Mouse (Mus musculus) neural tube, embryonic 12.5 days (tissue): ENCODE measurements at regions not wholly inside any gene's neighbourhood (a gene's known extent, or its start where the extent isn't known, plus 50 kb on each side); places are given as distances from the start of the nearest gene placed in this dataset.
A peak's percentile ranks its signal among the peaks of the same experiment; 100 is the strongest.

Experiments
- ATAC-seq: fragments of 200-750 bp; cut with Nextera tagmentation; 2 replicates; pipeline ENCODE4 v1.8.0; 2017; ENCODE audit warnings: low read depth, mild to moderate bottlenecking, moderate TSS enrichment, moderate library complexity; ENCODE audit not compliant: low FRiP score
- H3K27ac ChIP-seq: fragments of 300-500 bp; sonication (generic); 2 replicates; pipeline ENCODE4 v1.5.1; 2016
- H3K27me3 ChIP-seq: fragments of 300-500 bp; sonication (generic); replicated peaks from 2 replicates; pipeline ENCODE4 v1.6.1; 2016; ENCODE audit warnings: mild to moderate bottlenecking
- H3K36me3 ChIP-seq: fragments of 300-500 bp; sonication (generic); 2 replicates; pipeline ENCODE4 v1.6.1; 2016; ENCODE audit warnings: mild to moderate bottlenecking
- H3K4me1 ChIP-seq: fragments of 300-500 bp; sonication (generic); 2 replicates; pipeline ENCODE4 v1.6.1; 2016
- H3K4me2 ChIP-seq: fragments of 300-500 bp; sonication (generic); replicated peaks from 2 replicates; pipeline ENCODE4 v1.6.1; 2016; ENCODE audit warnings: mild to moderate bottlenecking
- H3K4me3 ChIP-seq: fragments of 300-500 bp; sonication (generic); 2 replicates; pipeline ENCODE4 v1.5.1; 2016
- H3K9ac ChIP-seq: fragments of 300-500 bp; sonication (generic); 2 replicates; pipeline ENCODE4 v1.6.1; 2016; ENCODE audit warnings: mild to moderate bottlenecking
- H3K9me3 ChIP-seq: fragments of 300-500 bp; sonication (generic); 2 replicates; pipeline ENCODE4 v1.6.1; 2016; ENCODE audit warnings: mild to moderate bottlenecking
- WGBS: fragments of 180-500 bp; shearing (Covaris S2); methylation state at CpG from one replicate; pipeline ENCODE4 v1.1.7; 2016; 5-methylcytosine and 5-hydroxymethylcytosine counted together

DNA sequence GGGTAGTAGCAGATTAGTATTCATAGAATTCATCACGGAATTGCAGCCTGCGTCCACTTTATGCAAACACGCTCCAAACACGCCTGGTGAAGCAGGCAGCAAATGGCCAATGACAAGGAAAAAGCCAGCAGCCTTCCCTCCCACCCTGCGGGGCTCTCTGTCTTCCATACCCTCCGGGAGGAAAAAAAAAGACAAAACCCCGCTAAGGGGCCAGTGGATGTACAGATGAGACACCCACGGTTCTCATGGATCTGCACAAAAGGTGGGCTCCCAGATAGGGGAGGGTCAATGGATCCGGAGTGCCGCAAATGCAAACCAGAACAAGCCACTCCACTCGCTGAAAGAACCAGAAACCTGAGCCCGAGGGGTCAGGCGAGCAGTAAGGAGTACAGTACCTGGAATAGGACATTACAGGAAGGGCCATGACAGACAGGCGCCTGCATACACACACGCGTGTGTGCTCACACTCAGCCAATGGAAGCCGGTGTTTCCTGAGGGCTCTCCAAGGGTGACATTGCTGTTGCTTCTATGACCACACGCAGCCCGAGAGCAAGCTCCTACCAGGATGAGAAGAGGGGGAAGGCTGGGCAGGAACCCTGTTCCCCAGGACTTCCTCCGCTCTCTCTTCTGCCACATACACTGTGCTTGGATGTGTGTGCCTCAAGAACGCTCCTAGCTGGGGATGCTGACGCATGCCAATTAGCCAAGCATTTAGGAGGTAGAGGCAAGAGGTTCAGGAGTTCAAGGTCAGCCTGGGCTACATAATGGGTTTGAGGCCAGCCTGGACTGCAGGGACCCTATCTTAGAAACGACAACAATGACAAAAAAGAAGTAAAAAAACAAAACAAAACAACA, 57.5 kb upstream of the Casz1 start:
- no peak for ATAC-seq
- 40% methylated on average over 23 of the region's 23 CpGs for WGBS
- Histone ChIP-seq H3K36me3 (no peaks in the 10 kb centered on the region), H3K4me3 (no peak overlapping the region), H3K9me3 (no peaks in the 10 kb centered on the region), H3K4me2 (peak overlapping the region; percentile 22; the same call in 1 of the 2 replicates), H3K27me3 (peaks cover 17% of the 10 kb centered on the region; the same call in 1 of the 2 replicates), H3K4me1 (peaks cover 39% of the 10 kb centered on the region), H3K27ac (peak overlapping the region; percentile 32; the same call in 1 of the 2 replicates), H3K9ac (no peak overlapping the region)

DNA sequence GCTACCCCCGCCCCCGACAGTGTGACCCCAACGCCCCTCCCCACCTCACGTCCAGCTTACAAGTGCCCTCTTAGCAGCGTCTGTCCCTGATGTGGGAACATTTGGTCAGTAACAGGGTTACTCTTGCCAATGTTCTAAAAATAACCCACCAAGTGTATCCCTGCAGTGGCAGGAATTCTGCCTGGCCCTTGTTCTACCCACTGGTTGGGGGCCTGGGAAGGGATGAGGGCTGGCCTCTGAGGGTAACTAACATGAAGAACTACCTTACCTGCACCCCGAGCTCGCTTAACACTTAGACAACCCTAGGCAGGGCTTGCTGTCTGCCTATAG, 56.9 kb upstream of the Casz1 start:
- H3K4me1 ChIP-seq = peaks cover 39% of the 10 kb centered on the region
- peaks cover 17% of the 10 kb centered on the region; the same call in 1 of the 2 replicates for H3K27me3 ChIP-seq
- H3K9me3 ChIP-seq = no peaks in the 10 kb centered on the region
- 0 out of 2 replicates have a peak overlapping the region, but pooled peaks have one; percentile 3 for H3K27ac ChIP-seq
- H3K36me3 ChIP-seq = no peaks in the 10 kb centered on the region
- no peak overlapping the region for H3K9ac ChIP-seq
- H3K4me3 ChIP-seq = no peak overlapping the region
- ATAC-seq = no peak
- 69% methylated on average over 7 of the region's 7 CpGs for WGBS
- no peak overlapping the region for H3K4me2 ChIP-seq

DNA sequence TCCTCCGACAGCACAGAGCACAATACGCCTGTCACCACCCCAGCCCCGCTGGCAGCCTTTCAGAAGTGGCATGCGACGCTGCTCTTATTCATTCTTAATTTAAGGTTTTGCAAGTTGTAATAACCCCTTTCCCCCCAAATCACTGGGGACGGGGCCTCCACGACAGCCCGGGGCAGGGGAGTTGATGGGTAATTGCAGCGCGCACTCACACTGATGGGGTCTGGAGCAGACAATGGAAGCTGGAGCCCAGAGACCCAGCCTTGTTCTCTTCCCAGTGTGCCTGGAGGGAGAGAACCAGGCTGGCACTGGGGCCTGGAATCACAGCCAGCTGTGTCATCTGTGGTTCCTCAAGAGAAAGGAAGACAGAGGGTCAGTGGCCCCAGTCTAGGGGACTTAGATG, 54.2 kb upstream of the Casz1 start:
- no peak overlapping the region for H3K9ac ChIP-seq
- 52% methylated on average over 10 of the region's 10 CpGs for WGBS
- H3K4me2 ChIP-seq = no peak overlapping the region
- H3K36me3 ChIP-seq = no peaks in the 10 kb centered on the region
- peaks cover 3% of the 10 kb centered on the region; the same call in 1 of the 2 replicates for H3K27me3 ChIP-seq
- no peak for ATAC-seq
- no peak overlapping the region for H3K27ac ChIP-seq
- H3K4me1 ChIP-seq = peaks cover 25% of the 10 kb centered on the region
- no peak overlapping the region for H3K4me3 ChIP-seq
- H3K9me3 ChIP-seq = no peaks in the 10 kb centered on the region

DNA sequence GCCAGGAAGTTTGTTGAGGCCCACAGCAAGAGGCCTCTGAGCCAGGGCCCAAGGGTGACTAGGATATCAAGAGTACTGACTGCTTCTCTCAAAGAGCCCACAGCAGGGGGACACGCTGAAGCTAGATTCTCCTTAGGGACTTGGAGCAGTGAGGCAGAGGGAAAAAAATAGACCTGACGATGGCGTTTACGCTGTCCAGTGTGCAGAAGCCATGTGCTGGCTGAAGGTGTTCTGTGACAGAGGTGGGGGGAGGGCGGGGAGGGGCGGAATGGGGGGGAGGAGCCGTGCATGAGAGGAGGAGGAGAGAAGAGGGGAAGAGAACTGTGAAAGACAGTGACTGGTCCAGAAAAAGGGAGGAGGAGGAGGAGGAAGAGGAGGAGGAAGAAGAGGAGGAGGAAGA, 52.6 kb upstream of the Casz1 start:
- H3K9ac ChIP-seq = no peak overlapping the region
- H3K4me3 ChIP-seq = no peak overlapping the region
- 64% methylated on average over 7 of the region's 7 CpGs for WGBS
- no peaks in the 10 kb centered on the region for H3K9me3 ChIP-seq
- no peak overlapping the region for H3K27ac ChIP-seq
- H3K4me2 ChIP-seq = no peak overlapping the region
- H3K27me3 ChIP-seq = peaks cover 3% of the 10 kb centered on the region; the same call in 1 of the 2 replicates
- H3K36me3 ChIP-seq = no peaks in the 10 kb centered on the region
- no peak for ATAC-seq
- H3K4me1 ChIP-seq = peaks cover 15% of the 10 kb centered on the region

DNA sequence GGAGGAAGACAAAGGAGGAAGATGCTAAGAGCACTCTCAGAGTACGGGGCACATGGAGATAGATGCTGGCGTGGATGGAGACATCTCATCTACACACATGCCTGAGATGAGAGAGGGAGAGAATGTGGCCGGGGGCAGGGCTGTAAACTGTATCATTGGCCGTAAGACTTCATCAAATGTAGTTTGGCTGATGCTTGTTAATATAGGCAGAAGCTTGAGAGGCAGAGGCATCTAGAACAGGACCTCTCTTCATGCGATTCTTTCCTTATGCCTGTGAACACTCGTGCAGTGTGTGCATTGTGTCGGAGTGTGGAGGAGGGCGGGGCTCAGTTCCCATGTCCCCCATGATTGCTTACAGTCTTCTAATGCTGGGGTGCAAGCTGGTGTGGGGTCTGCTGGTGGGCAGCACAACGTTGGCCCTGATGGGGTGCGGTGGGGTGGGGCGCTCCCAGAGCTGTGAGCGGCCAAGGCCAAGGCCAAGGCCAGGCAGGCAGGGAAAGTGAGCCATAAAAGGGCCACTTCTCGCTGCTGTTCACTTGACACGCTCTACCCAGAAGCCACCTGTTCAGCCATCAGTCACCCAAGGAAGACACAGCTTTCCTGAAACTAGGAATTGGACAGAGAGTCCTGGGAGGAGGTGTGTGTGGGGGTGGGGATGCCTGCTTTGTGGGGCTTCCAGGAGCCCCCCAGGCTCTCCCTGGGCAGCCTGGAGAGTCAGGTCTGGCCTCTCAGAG, 51.7 kb upstream of the Casz1 start:
- H3K4me2 ChIP-seq = no peak overlapping the region

DNA sequence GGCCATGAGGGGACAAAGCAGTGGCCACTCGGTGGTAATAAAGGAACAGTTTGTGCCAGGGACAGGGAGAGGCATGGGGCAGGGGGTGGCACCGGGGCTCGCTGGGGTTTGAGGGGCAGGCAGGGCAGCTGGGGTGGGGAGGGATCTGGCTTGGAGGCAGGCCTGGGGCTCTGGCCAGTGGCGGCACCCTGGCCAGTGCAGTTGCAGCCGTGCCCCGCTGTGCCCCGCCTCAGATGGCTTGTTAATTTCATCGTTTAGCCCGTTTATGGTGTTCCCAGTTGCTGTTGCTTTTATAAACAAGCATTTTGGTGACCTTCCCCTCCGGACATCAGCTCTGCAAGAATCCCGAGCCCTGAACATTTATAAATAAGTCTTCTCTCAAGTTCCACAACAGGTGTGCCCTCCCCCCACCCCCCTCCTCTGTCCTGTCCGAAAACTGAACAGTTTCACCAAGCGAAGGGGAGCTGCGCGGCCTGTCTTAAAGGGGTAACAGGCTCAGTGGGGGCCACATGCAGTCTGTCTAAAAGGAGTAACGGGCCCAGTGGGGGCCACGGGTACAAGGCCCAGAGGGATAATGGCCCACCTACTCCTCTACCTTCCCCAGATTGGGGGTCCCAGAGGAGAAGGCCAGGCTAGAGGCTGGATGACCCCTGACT, 51.0 kb upstream of the Casz1 start:
- Histone ChIP-seq H3K27ac (no peak overlapping the region), H3K9ac (no peak overlapping the region), H3K4me3 (no peak overlapping the region), H3K27me3 (no peaks in the 10 kb centered on the region), H3K9me3 (no peaks in the 10 kb centered on the region), H3K4me2 (no peak overlapping the region), H3K4me1 (peaks cover 7% of the 10 kb centered on the region; the same call in 1 of the 2 replicates), H3K36me3 (no peaks in the 10 kb centered on the region)
- ATAC-seq = no peak
- 63% methylated on average over 17 of the region's 17 CpGs for WGBS

More for the DNA sequence above, 51.7 kb upstream of the Casz1 start:
- no peak overlapping the region for H3K4me3 ChIP-seq
- H3K4me1 ChIP-seq = peaks cover 7% of the 10 kb centered on the region; the same call in 1 of the 2 replicates
- no peak overlapping the region for H3K9ac ChIP-seq
- H3K9me3 ChIP-seq = no peaks in the 10 kb centered on the region
- no peak for ATAC-seq
- no peaks in the 10 kb centered on the region for H3K27me3 ChIP-seq
- 79% methylated on average over 14 of the region's 14 CpGs for WGBS
- H3K36me3 ChIP-seq = no peaks in the 10 kb centered on the region
- H3K27ac ChIP-seq = no peak overlapping the region

DNA sequence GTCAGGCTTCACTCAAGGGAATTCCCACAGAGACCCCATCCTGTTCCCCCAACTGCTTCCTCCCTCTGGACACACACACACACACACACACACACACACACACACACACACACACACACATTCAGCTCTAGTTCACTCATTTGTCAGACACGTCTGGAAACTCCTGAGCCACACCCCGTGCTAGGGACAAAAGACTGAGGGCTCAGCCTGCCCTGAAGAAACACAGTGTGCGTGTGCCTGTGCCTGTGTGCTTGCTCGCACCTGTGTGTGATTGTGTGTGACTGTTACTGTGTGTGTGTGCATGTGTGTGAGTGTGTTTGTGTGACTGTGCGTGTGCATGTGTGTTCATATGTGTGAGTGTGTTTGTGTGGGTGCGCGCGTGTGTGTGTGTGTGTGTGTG, 50.4 kb upstream of the Casz1 start:
- ATAC-seq = no peak
- H3K36me3 ChIP-seq = no peaks in the 10 kb centered on the region
- WGBS = 75% methylated on average over 8 of the region's 8 CpGs
- peaks cover 7% of the 10 kb centered on the region; the same call in 1 of the 2 replicates for H3K4me1 ChIP-seq
- no peaks in the 10 kb centered on the region for H3K27me3 ChIP-seq
- H3K9me3 ChIP-seq = no peaks in the 10 kb centered on the region
- 0 out of 2 replicates have a peak overlapping the region, but pooled peaks have one; percentile 6 for H3K9ac ChIP-seq
- H3K4me3 ChIP-seq = no peak overlapping the region
- no peak overlapping the region for H3K4me2 ChIP-seq
- no peak overlapping the region for H3K27ac ChIP-seq
